Mouse (Mus musculus) duodenum, adult 2 months (tissue): ENCODE measurements around the gene 1700001L19Rik. TPM values are rescaled to one million over a fixed set of nuclear protein-coding genes. Genes with fewer than 3 reads are reported as not detected.

Source experiments
- polyA plus RNA-seq: library from polyadenylated mRNA; depleted of rRNA; stranded (reverse); fragments of >200 nt; gene quantifications from 2 replicates; pipeline ENCODE4 v1.2.3, GENCODE M21; 2012; ENCODE audit warnings: low replicate concordance; rRNA removed

1700001L19Rik gene
- not detected in 2 replicates for polyA plus RNA-seq

DNA sequence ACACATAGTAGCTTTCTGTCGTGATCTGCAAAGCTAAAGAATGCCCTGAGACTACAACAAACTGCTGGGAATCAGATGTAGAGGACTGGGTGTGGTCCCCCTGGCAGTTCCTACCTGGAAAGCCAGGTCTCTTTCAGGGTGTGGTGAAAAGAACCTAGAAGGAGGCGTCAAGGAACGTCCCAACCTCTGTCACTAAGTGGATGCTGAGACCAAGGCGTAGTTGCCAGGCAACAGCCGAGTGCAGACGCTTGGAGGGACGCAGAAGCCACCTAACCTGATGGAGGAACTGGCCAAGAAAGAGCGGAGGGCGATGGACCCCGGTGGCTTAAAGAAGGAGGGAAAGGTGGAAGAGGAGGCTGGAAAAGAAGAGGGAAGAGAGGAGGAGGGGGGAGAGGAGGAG lies at the start of gene 1700001L19Rik:
TSS of gene 1700001L19Rik (plus strand) at position 223 of the 400 bp plus-strand sequence.

DNA sequence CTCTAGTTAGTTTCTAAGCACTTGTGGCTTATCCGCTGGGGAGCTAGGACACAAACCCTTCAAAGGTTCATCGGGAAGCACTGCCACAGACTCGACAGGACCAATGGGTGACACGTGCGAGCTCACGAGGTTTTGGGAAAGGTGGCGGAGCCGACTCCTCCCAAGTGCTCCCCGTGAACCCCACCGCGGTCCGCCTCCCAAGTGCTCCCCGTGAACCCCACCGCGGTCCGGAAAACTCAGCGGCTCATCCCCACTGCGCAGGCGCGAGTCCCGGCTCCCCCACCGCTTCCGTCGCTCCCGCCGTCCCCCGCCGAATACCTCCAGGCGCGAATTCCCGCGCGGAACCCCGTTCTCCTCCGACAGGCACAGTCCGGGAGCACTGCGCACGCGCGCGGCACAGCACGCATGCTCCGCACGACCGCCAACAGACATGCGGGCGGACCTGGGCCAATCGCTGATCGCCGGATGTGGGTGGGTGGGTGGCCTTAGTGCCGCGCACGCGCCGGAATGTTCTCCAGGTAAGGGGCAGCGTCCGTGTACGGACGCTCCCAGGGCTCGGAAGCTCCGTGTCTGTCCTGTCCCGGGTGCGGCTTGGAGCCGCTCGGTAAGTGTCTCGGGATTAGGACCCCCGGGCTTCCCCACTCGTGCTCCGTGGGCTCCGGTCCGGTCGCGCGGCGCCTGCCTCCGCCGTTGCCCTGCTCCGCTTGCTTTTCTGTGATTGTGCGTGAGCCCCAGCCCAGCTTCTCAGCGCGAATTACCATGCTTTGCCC lies 15.3 kb upstream of the 1700001L19Rik start, which contains the start of the genes Mtrr and Fastkd3:
TSS of gene Mtrr (minus strand) at position 403 of the 770 bp plus-strand sequence.
TSS of gene Fastkd3 (plus strand) at position 488 of the 770 bp plus-strand sequence.

Other genes starting within 250 kb of the 1700001L19Rik start
- gene Mtrr, start 15.3 kb upstream of the 1700001L19Rik start, polyA plus RNA-seq = 2.6 and 2.8 TPM in 2 replicates
- 3.3 and 3.8 TPM in 2 replicates for gene Fastkd3, start 15.2 kb upstream of the 1700001L19Rik start, polyA plus RNA-seq